Mouse (Mus musculus): Measurements from ENCODE around the gene Ms4a18. TPM values are rescaled to one million over a fixed set of nuclear protein-coding genes. Genes with fewer than 3 reads are reported as not detected.
"Not testable (repeated sequence)": the region's sequence is repeated elsewhere in the genome, so short reads cannot be mapped to it uniquely, and the experiment has no call there.

Gene Ms4a18
- not detected in 2 replicates for polyA plus RNA-seq (2016; fragmentation: Nextera tagmentation; extraction: Ambion mirVana)

DNA sequence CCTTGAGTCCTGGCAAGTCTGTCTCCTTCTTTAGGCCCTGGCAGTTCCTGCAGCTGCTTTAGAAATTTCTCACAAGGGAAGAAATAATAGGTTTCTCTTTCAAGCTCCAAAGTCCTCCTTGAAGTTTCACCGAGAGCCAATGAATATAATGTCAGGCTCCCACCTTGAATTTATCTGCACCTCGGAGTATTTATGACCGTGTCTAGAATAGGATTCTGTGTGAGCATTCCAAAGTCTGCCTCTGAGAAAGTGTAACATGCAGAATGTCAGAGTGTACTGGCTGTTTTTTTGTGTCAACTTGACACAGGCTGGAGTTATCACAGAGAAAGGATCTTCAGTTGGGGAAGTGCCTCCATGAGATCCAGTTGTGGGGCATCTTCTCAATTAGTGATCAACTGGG lies at the start of gene Ms4a18:
Gene Ms4a18, minus strand, starts transcription at position 141 of the 400 bp plus-strand sequence.
- Histone ChIP-seq H3K4me1 (no peaks in the 10 kb centered on the region), H3K9ac (no peak within 1 kb of the TSS), H3K36me3 (replicated peaks) (no peaks in the 10 kb centered on the region), H3K4me3 (replicated peaks) (no peak within 1 kb of the TSS), H3K27ac (no peak within 1 kb of the TSS), H3K4me2 (no peak within 1 kb of the TSS), H3K27me3 (no peaks in the 10 kb centered on the region), H3K9me3 (no peaks in the 10 kb centered on the region)
- ATAC-seq (ENCODE audit: low FRiP score): no peak
- WGBS: 94% methylated on average over 3 of the region's 3 CpGs

GRCm38 (mm10) chr19:11065202-11065875 lies 47.5 kb upstream of the Ms4a18 start:
- Histone ChIP-seq H3K36me3 (replicated peaks) (no peaks in the 10 kb centered on the region), H3K4me1 (no peaks in the 10 kb centered on the region), H3K9me3 (no peaks in the 10 kb centered on the region), H3K27me3 (no peaks in the 10 kb centered on the region), H3K9ac (no peak overlapping the region), H3K27ac (no peak overlapping the region), H3K4me2 (no peak overlapping the region), H3K4me3 (replicated peaks) (no peak overlapping the region)
- ATAC-seq (ENCODE audit: low FRiP score): no peak
- 81% methylated on average over 2 of the region's 2 CpGs for WGBS

DNA sequence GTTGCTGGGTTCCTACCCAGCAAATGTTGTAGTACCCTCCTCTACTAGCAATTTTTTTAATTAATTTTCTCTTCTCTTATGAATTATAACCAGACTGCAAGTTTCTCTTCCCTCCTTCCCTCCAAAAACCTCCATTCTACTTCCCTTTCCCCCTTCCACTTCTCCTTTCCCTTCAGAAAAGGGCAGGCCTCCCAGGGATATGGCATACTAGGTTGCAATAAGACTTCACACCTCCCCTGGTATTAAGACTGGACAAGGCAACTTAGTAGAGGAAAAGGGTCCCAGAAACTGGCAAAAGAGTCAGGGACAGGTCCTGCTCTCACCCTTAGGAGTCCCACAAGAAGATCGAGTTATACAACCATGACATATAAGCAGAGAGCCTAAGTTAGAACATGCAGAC lies 43.1 kb upstream of the Ms4a18 start:
- ATAC-seq (ENCODE audit: low FRiP score): no peak
- Histone ChIP-seq H3K9ac (no peak overlapping the region), H3K36me3 (replicated peaks) (no peaks in the 10 kb centered on the region), H3K4me3 (replicated peaks) (no peak overlapping the region), H3K27me3 (no peaks in the 10 kb centered on the region), H3K27ac (no peak overlapping the region), H3K9me3 (no peaks in the 10 kb centered on the region), H3K4me1 (no peaks in the 10 kb centered on the region), H3K4me2 (no peak overlapping the region)
- WGBS: 95% methylated on average over 1 of the region's 1 CpGs

GRCm38 (mm10) chr19:11059967-11060366 lies 42.1 kb upstream of the Ms4a18 start:
- no peaks in the 10 kb centered on the region for H3K27me3 ChIP-seq

DNA sequence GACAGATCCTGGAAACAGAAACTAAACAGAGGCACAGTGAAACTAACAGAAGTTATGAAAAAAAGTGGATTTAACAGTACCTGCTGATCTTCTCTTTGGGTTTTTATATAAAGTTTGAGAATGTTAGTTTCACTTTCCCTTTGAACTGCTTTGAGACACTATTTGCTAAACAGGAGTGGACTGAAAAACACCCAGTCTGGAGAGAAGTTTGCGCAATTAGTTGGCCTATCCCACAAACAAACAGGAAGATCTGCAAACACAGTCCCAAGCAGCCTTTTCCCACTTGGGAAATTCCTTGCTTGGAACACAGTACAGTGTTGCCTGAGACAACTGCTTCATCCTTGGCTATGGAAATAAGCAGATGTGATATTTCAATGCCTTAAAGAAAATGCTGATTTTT lies 37.9 kb upstream of the Ms4a18 start:
- H3K4me2 ChIP-seq; H3K9ac ChIP-seq; H3K36me3 ChIP-seq (replicated peaks); H3K4me3 ChIP-seq (replicated peaks); H3K27me3 ChIP-seq; ATAC-seq (ENCODE audit: low FRiP score); H3K4me1 ChIP-seq; H3K27ac ChIP-seq; H3K9me3 ChIP-seq: not testable (repeated sequence)
- WGBS: 94% methylated on average over 1 of the region's 1 CpGs

More at GRCm38 (mm10) chr19:11059967-11060366, 42.1 kb upstream of the Ms4a18 start:
- H3K9ac ChIP-seq: no peak overlapping the region
- H3K4me3 ChIP-seq (replicated peaks): no peak overlapping the region
- H3K4me2 ChIP-seq: no peak overlapping the region
- no peaks in the 10 kb centered on the region for H3K9me3 ChIP-seq
- ATAC-seq (ENCODE audit: low FRiP score): no peak
- no peak overlapping the region for H3K27ac ChIP-seq
- no peaks in the 10 kb centered on the region for H3K4me1 ChIP-seq
- H3K36me3 ChIP-seq (replicated peaks): no peaks in the 10 kb centered on the region

DNA sequence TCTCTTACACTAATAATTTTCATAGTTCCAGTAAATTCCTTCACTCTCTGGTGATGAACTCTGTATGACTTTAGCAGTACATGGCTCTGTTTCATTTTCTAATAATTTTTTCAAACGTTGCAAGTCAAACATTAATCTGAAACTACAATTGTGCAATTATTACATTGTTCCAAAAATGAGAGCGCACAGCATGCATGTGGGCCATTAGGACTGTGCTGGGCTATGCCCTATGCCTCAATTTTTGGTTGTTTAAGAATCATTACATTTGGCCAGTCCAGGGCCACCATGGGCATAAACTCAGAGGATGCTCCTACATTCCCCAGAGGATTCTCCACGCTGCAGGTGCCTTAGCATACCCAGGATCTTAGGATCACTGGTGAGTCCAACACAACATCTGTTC lies 35.4 kb upstream of the Ms4a18 start:
- Histone ChIP-seq H3K9ac (no peak overlapping the region), H3K4me1 (no peaks in the 10 kb centered on the region), H3K27me3 (no peaks in the 10 kb centered on the region), H3K36me3 (replicated peaks) (no peaks in the 10 kb centered on the region), H3K4me3 (replicated peaks) (no peak overlapping the region), H3K27ac (no peak overlapping the region), H3K9me3 (no peaks in the 10 kb centered on the region), H3K4me2 (no peak overlapping the region)
- 66% methylated on average over 3 of the region's 3 CpGs for WGBS
- no peak for ATAC-seq (ENCODE audit: low FRiP score)

- Histone ChIP-seq H3K36me3 (replicated peaks) (no peaks in the 10 kb centered on the region), H3K4me1 (no peaks in the 10 kb centered on the region), H3K4me3 (replicated peaks) (no peak overlapping the region), H3K4me2 (no peak overlapping the region), H3K27ac (no peak overlapping the region), H3K9ac (no peak overlapping the region), H3K27me3 (no peaks in the 10 kb centered on the region), H3K9me3 (no peaks in the 10 kb centered on the region)
- no peak for ATAC-seq (ENCODE audit: low FRiP score)
- WGBS: 75% methylated on average over 5 of the region's 5 CpGs
Measured at GRCm38 (mm10) chr19:11052877-11053276, 35.0 kb upstream of the Ms4a18 start.

DNA sequence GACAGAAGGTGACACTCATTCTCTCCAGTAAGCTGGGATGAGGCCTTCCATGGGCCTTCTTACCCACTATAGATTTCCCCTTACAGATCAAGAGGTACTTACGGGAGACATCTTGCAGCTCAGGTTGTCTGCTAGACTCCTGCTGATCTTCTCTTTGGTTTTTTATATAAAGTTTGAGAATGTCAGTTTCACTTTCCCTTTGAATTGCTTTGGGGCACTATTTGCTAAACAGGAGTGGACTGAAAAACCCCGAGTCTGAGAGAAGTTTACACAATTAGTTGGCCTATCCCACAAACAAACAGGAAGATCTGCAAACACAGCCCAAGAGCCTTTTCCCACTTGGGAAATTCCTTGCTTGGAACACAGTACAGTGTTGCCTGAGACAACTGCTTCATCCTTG lies 32.5 kb upstream of the Ms4a18 start:
- no peak for ATAC-seq (ENCODE audit: low FRiP score)
- 88% methylated on average over 2 of the region's 2 CpGs for WGBS
- Histone ChIP-seq H3K9me3 (no peaks in the 10 kb centered on the region), H3K9ac (no peak overlapping the region), H3K36me3 (replicated peaks) (no peaks in the 10 kb centered on the region), H3K4me3 (replicated peaks) (no peak overlapping the region), H3K27ac (no peak overlapping the region), H3K4me2 (no peak overlapping the region), H3K27me3 (peaks cover 6% of the 10 kb centered on the region), H3K4me1 (no peaks in the 10 kb centered on the region)

DNA sequence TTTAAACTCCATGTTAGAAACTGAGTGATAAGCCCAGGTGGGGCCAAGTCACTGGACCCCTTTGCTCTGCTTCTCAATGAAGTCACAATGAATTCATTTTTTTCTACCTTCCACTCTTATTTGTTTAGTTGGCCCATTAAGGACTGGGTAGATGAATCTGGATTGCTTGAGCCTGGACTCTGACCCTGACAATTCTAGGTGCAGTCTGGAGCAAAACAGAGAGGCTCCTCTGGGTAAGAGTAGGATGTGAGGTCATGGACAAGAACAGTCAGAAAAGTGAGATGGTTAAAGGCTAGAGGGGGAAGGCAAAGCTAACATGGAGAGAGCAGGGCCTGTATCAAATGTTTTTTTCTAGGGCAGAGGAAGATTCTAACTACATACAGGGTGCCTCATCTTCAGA lies 31.6 kb upstream of the Ms4a18 start:
- ATAC-seq (ENCODE audit: low FRiP score): no peak
- H3K36me3 ChIP-seq (replicated peaks): no peaks in the 10 kb centered on the region
- H3K9ac ChIP-seq: no peak overlapping the region
- peaks cover 6% of the 10 kb centered on the region for H3K27me3 ChIP-seq
- no peaks in the 10 kb centered on the region for H3K9me3 ChIP-seq
- no peak overlapping the region for H3K4me3 ChIP-seq (replicated peaks)
- no peaks in the 10 kb centered on the region for H3K4me1 ChIP-seq
- no peak overlapping the region for H3K27ac ChIP-seq
- H3K4me2 ChIP-seq: no peak overlapping the region

DNA sequence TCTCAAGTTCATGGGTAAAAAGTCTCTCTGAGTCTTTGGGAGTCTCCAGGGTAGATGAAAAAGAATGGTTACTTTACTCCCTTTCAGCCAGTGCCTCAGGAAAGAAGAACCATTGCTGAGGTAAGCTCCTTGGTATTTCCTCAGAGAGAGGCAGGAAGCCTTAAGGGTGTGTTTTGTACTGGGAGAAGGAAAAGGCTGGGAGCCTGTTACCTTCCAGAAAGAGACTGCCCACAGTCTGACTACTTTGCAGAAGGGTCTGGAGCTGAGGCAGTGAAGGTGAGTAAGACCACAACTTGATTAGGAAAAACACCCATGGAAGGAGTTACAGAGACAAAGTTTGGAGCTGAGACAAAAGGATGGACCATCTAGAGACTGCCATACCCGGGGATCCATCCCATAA lies 30.7 kb upstream of the Ms4a18 start:
- Histone ChIP-seq H3K4me1 (no peaks in the 10 kb centered on the region), H3K4me2 (no peak overlapping the region), H3K9me3 (no peaks in the 10 kb centered on the region), H3K27ac (no peak overlapping the region), H3K27me3 (peaks cover 6% of the 10 kb centered on the region), H3K36me3 (replicated peaks) (no peaks in the 10 kb centered on the region), H3K4me3 (replicated peaks) (no peak overlapping the region), H3K9ac (no peak overlapping the region)
- WGBS: 60% methylated on average over 1 of the region's 1 CpGs
- ATAC-seq (ENCODE audit: low FRiP score): no peak

DNA sequence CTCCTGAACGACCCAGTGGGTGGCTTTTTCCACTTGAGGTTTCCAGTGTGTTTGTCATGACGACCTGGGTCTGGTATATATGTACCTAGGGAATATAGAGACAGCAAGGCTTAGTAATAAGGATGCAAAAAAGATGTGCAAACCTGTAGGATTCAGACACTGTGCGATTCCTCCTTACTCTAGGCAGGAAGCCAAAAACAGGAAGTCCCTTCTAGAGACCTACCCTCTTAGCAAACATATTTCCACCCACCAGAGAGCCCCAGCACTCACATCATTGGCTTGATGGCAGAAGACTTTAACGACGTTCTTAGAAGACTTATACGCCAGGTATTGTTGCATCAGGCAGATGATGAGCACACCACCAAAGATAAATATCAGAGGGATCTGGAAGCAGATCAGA lies 30.2 kb upstream of the Ms4a18 start:
- H3K4me1 ChIP-seq: no peaks in the 10 kb centered on the region
- peaks cover 6% of the 10 kb centered on the region for H3K27me3 ChIP-seq
- H3K27ac ChIP-seq: no peak overlapping the region
- H3K4me3 ChIP-seq (replicated peaks): no peak overlapping the region
- H3K9me3 ChIP-seq: no peaks in the 10 kb centered on the region
- WGBS: 78% methylated on average over 6 of the region's 6 CpGs
- H3K9ac ChIP-seq: no peak overlapping the region
- no peaks in the 10 kb centered on the region for H3K36me3 ChIP-seq (replicated peaks)
- ATAC-seq (ENCODE audit: low FRiP score): no peak
- H3K4me2 ChIP-seq: no peak overlapping the region

DNA sequence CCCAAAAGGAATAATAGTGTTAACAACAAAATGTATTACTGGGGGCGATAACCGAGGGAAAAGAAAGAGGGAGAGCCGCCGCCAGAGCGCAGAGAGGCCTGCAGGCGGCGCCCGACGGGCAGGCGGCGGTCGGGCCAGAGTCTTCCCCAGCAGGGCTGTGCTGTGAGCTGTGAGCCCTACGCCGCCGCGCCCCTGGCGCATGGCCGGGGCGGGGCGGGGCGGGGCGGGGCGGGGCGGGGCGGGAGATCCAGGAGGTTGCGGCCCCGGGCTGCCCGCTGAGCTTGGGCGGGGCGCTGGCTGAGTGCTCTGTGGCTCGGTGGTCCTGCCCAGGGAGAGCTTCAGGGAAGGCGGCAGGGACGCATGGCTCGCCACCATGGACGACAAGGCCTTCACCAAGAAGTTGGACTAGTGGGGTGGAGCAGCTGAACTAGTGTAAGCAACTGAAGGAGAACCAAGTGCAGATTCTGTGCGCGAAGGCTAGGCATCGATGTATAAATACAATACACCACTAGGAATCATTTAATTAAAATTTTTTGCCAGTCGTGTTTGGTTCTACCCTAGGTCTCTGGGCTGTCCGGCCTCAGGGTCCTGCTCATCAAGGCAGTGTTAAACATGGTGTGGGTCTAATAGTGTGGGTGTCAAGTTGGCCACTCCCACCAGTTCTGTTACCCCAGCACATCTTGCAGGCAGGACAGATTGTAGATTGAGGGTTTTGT lies 27.3 kb upstream of the Ms4a18 start:
- peak; percentile 99 for ATAC-seq (ENCODE audit: low FRiP score)

GRCm38 (mm10) chr19:11044671-11044995 lies 26.8 kb upstream of the Ms4a18 start:
- peak; percentile 73 for ATAC-seq (ENCODE audit: low FRiP score)
- H3K4me1 ChIP-seq: no peaks in the 10 kb centered on the region
- 30% methylated on average over 5 of the region's 5 CpGs for WGBS
- no peaks in the 10 kb centered on the region for H3K36me3 ChIP-seq (replicated peaks)
- peak overlapping the region; percentile 63 for H3K4me2 ChIP-seq
- no peaks in the 10 kb centered on the region for H3K9me3 ChIP-seq
- H3K27me3 ChIP-seq: peaks cover 6% of the 10 kb centered on the region
- H3K4me3 ChIP-seq (replicated peaks): peak overlapping the region; percentile 38
- peak overlapping the region; percentile 38 for H3K9ac ChIP-seq
- H3K27ac ChIP-seq: no peak overlapping the region

More for the DNA sequence above, 27.3 kb upstream of the Ms4a18 start:
- H3K4me2 ChIP-seq: peak overlapping the region; percentile 63
- H3K27me3 ChIP-seq: peaks cover 6% of the 10 kb centered on the region
- H3K36me3 ChIP-seq (replicated peaks): no peaks in the 10 kb centered on the region
- no peaks in the 10 kb centered on the region for H3K4me1 ChIP-seq
- H3K4me3 ChIP-seq (replicated peaks): peak overlapping the region; percentile 38
- no peaks in the 10 kb centered on the region for H3K9me3 ChIP-seq
- H3K27ac ChIP-seq: no peak overlapping the region
- WGBS: 8% methylated on average over 29 of the region's 40 CpGs
- H3K9ac ChIP-seq: peak overlapping the region; percentile 38
